9 mouse cellular contexts compared by ENCODE assay signal in the genomic region with DNA sequence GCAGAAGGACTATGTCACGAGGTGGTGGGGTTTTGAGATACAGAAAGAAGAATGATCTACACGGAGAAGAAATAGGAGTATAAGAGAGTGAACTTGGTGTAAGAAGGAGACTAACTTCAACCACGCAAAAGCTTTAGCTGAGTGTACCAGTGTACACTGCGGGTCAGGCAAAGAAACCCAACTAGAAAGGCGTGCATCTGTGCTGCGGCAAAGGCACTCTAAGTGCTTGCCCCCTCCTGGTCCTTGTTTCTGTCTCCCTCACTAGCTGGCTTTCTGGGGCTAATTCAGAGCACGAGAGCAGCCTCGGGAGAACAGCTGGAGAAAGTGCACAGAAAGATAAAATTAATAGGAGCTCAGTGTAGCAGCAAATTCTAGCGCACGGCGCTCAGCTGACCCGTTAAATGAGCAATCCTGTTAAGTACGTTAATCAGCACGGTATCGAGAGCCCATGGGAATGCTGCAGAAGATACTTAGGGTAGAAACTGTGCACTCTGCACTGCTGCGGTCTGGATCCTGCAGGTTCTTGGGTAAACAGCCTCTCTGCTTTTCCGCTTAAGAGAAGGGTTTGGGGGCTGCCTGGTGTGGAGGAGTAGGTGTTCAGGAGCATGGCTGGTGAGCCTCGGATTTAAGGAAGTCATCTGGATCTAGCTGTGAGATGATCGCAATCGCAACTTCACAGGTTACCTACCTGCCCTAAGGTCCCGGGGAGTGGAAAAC. TPM values are rescaled to one million over a fixed set of nuclear protein-coding genes. Genes with fewer than 3 reads are reported as not detected.
DNase-seq lines count a peak whose midpoint lies in the region; ATAC-seq lines count a peak whose summit lies in the region.
"Had no signal": no experiment of that assay in that cellular context is flagged by ENCODE, and none has a peak within 500 bp of the region (broad histone marks: within the 10 kb centered on the region; RNA-seq: fewer than 3 reads in every experiment).

No protein-coding gene starts in this region.

- peaks cover 53% of the 10 kb centered on the region for H3K27me3 ChIP-seq in hindbrain, embryonic 10.5 days (ENCODE audit: insufficient read depth, poor library complexity, severe bottlenecking)
- H3K27me3 ChIP-seq in midbrain, embryonic 13.5 days, result peaks cover 47% of the 10 kb centered on the region

- DNase-seq in embryo, embryonic 10 days (ENCODE audit: low spot score), result peak; percentile 4
- DNase-seq in embryo, embryonic 9.5 days (ENCODE audit: extremely low spot score), result no peak
- DNase-seq in R1 (ENCODE audit: low read depth, low spot score), result peak; percentile 2
- DNase-seq in hindbrain, embryonic 10.5 days (ENCODE audit: low spot score), result peak; percentile 5
- DNase-seq in ovary, adult 18-20 months (ENCODE audit: low spot score), result no peak

- H3K9ac ChIP-seq in midbrain, embryonic 13.5 days (replicated peaks), result no peak overlapping the region

- H3K27ac ChIP-seq in hindbrain, embryonic 10.5 days, result no peak overlapping the region
- H3K27ac ChIP-seq in midbrain, embryonic 13.5 days, result no peak overlapping the region

- no peaks in the 10 kb centered on the region for H3K9me3 ChIP-seq in hindbrain, embryonic 10.5 days
- H3K9me3 ChIP-seq in midbrain, embryonic 13.5 days, result no peaks in the 10 kb centered on the region

- peak; percentile 68 for ATAC-seq in midbrain, embryonic 13.5 days
- ATAC-seq in erythroid progenitor cell, adult 5-6 weeks (replicated peaks; ENCODE audit: low FRiP score, poor library complexity, severe bottlenecking), result no peak
- ATAC-seq in cerebellum, adult (ENCODE audit: insufficient number of reproducible peaks, low FRiP score, low TSS enrichment), result no peak

- no peaks in the 10 kb centered on the region for H3K36me3 ChIP-seq in hindbrain, embryonic 10.5 days
- H3K36me3 ChIP-seq in midbrain, embryonic 13.5 days, result no peaks in the 10 kb centered on the region

- 26% methylated on average over 21 of the region's 21 CpGs for WGBS in hindbrain, embryonic 10.5 days
- 24% methylated on average over 21 of the region's 21 CpGs for WGBS in midbrain, embryonic 13.5 days

- peaks cover 7% of the 10 kb centered on the region; the same call in 1 of the 2 replicates for H3K4me1 ChIP-seq in hindbrain, embryonic 10.5 days (replicated peaks)
- H3K4me1 ChIP-seq in midbrain, embryonic 13.5 days (replicated peaks), result peaks cover 9% of the 10 kb centered on the region; the same call in 1 of the 2 replicates

- peak overlapping the region; percentile 74 for H3K4me2 ChIP-seq in midbrain, embryonic 13.5 days (replicated peaks)

- peak overlapping the region; percentile 55 for H3K4me3 ChIP-seq in hindbrain, embryonic 10.5 days
- H3K4me3 ChIP-seq in midbrain, embryonic 13.5 days (replicated peaks), result peak overlapping the region; percentile 45

RNA-seq across cellular contexts. Expression of gene Il1rapl2, which starts 0.8 kb away (rescaled TPM):
- 0.11 and 0.27 TPM in 2 replicates for polyA plus RNA-seq in hindbrain, embryonic 10.5 days (2016; fragmentation: Nextera tagmentation; extraction: Ambion mirVana)
- 1.5 and 2.0 TPM in 2 replicates for polyA plus RNA-seq in midbrain, embryonic 13.5 days (2015; fragmentation: Nextera tagmentation; extraction: Ambion mirVana)
- total RNA-seq in erythroid progenitor cell, adult 5-6 weeks (2015; ENCODE audit: low replicate concordance), result not detected in 2 replicates
- not detected in 2 replicates for total RNA-seq in erythroid progenitor cell, adult 5-6 weeks (2017; ENCODE audit: low replicate concordance)
- polyA plus RNA-seq: urinary bladder, adult 2 months had no signal

Comparison
In these comparisons a context has a peak if more than half of its experiments do, and no peak if none do; other contexts are left out.
1. DNase-seq: peak in embryo, embryonic 10 days (single experiment), R1 (single experiment) and hindbrain, embryonic 10.5 days (single experiment); none in embryo, embryonic 9.5 days (single experiment) and ovary, adult 18-20 months (single experiment).